Mouse (Mus musculus): ENCODE measurements around the gene Gsx2.

The Gsx2 gene

GRCm38 (mm10) chr5:75077051-75077380 lies 1.6 kb downstream of the Gsx2 start:
- DNase-seq: no peak

DNA sequence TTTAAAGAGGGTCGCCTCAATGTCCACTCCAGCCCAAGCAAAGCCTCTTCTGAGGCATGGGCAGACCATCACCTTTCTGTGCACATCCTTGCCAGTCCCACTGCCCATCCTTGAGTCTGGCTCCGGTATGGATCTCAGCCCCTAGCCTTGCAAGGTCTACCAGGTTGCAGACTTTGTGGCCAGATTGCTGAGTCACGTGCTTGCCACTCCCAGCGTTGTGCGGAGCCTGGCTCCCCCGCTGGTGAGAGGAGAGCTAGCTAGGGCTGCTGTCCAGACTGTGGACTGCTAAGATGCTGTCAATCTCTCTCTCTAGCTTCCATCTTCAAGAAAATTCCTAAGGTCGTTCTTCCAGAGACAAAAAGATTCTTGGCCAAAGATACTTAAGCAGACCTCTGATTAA lies 4.2 kb downstream of the Gsx2 start:
- no peak for DNase-seq

- no peak for DNase-seq
These were observed 7.0 kb downstream of the Gsx2 start for GRCm38 (mm10) chr5:75082439-75082838.

- no peak for DNase-seq
These were observed 7.7 kb downstream of the Gsx2 start for GRCm38 (mm10) chr5:75083061-75083460.

- DNase-seq: no peak
These were observed 8.4 kb downstream of the Gsx2 start for GRCm38 (mm10) chr5:75083591-75084392.

- no peak for DNase-seq
These were observed 9.0 kb downstream of the Gsx2 start for GRCm38 (mm10) chr5:75084393-75084870.

DNA sequence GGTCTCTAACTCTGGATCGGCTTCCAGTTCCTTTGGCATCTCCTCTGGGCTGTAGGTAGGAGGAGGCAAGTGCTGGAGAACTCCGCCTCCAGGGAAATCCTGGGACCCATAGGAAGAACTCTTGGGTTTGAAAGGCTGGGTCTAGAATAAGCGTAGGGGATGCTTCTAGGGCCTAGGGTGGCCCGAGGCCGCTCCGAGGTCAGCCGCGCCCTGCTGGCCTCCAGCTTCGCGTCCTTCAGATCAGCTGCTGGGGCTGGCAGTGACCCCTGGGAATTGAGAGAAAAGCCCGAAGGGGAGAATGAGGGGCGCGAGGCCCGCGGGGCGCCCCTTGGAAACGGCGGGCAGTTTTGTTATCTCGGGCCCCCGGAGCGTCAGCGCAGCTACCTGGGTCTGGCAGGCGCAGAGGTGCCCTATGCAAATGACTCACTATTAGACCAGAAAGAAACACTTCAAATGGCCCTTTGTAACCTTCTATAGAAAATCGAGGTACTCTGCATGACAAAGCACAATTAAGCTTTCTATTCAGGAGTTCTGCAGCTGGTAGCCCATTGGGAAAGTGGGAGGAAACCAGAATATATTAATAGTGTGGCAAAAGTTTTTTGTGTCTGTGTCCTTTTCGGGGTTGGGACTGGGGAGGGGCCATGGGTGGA lies 9.6 kb downstream of the Gsx2 start:
- DNase-seq: no peak

GRCm38 (mm10) chr5:75085521-75085875 lies 10.1 kb downstream of the Gsx2 start:
- no peak for DNase-seq

DNA sequence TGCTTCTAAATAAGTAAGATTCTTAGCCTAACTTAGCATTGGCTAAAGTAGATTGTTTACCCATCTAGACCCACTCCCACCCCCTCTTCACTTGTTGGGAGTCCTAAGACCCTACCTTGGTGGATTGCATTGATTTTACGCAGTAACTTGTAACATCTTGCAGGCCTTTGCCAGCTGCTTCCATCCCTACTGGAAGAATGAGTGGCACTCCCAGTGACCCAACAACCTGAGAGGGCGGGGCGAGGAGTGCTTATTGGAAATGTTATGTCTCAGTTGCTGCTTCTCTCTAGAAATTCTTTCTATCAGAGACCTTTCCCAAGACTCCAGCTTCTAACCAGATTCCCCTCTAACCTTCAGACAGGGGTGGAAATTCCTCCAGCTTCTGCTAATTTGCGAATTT lies 10.5 kb downstream of the Gsx2 start:
- DNase-seq: no peak

- no peak for DNase-seq
These were observed 31.1 kb downstream of the Gsx2 start for GRCm38 (mm10) chr5:75106511-75106910.

GRCm38 (mm10) chr5:75109368-75109767 lies 34.0 kb downstream of the Gsx2 start:
- DNase-seq: no peak

GRCm38 (mm10) chr5:75111781-75112180 lies 36.4 kb downstream of the Gsx2 start:
- DNase-seq: no peak

GRCm38 (mm10) chr5:75118840-75119239 lies 43.4 kb downstream of the Gsx2 start:
- peak; percentile 5 for DNase-seq

DNA sequence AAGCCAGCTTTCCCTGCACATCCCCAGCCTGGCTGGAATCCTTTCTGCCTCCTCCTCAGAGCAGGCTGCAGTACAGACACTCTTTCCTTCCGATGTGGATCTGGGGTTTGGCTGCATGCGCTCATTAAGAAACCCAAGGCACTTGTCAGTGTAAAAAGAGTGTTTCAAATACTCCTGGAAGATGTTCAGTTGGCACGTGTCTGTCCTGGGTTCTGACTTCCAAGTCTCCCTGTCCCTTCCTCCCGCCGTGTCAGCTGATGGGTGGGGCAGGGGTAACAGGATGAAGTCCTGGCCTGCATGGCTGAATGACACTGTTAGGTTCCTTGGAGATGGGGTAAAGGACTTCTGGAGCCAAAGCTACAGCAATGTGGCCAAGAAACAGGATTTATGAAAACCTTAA lies 46.2 kb downstream of the Gsx2 start:
- DNase-seq: no peak

Data from cerebellum, adult 8-10 months (tissue).